Mouse (Mus musculus) lung, adult 18-20 months (tissue): Measurements from ENCODE around the gene Tagln.
A peak's percentile ranks its signal among the peaks of the same experiment; 100 is the strongest.

Experiments used
- DNase-seq, 2 experiments: peaks; one replicate each; pipeline ENCODE4 v3.0.0; 2022; ENCODE audit warnings: mixed read lengths in 2 of 2

Tagln gene

GRCm38 (mm10) chr9:45945721-45946120 is 9.9 kb upstream of the Tagln start:
- DNase-seq: no peak

- DNase-seq: peak in 1 of 2 experiments; percentile 30
Measured at GRCm38 (mm10) chr9:45944506-45945400, 8.9 kb upstream of the Tagln start.

- no peak for DNase-seq
Measured at GRCm38 (mm10) chr9:45943628-45944505, 8.0 kb upstream of the Tagln start.

- DNase-seq: no peak
Measured at GRCm38 (mm10) chr9:45942916-45943315, 7.1 kb upstream of the Tagln start.

GRCm38 (mm10) chr9:45942464-45942863 is 6.6 kb upstream of the Tagln start:
- DNase-seq: no peak

GRCm38 (mm10) chr9:45941329-45941888 is 5.6 kb upstream of the Tagln start:
- peak in 1 of 2 experiments; percentile 29 for DNase-seq

- DNase-seq: no peak
Measured at GRCm38 (mm10) chr9:45939794-45940193, 3.9 kb upstream of the Tagln start.

- DNase-seq: no peak
Measured at GRCm38 (mm10) chr9:45938952-45939637, 3.2 kb upstream of the Tagln start.

GRCm38 (mm10) chr9:45938088-45938487 is 2.2 kb upstream of the Tagln start:
- DNase-seq: no peak

- DNase-seq: peak; percentile 62 to 77
Measured at GRCm38 (mm10) chr9:45936883-45937282, 1.0 kb upstream of the Tagln start.

GRCm38 (mm10) chr9:45932571-45933415 is 3.1 kb downstream of the Tagln start:
- DNase-seq: peak in 1 of 2 experiments; percentile 29

- DNase-seq: no peak
Measured at GRCm38 (mm10) chr9:45931958-45932357, 3.9 kb downstream of the Tagln start.

GRCm38 (mm10) chr9:45929285-45929684 is 6.6 kb downstream of the Tagln start:
- no peak for DNase-seq

GRCm38 (mm10) chr9:45919895-45920294 is 16.0 kb downstream of the Tagln start:
- no peak for DNase-seq

- DNase-seq: peak; percentile 70 to 75
Measured at GRCm38 (mm10) chr9:45917041-45917934, 18.6 kb downstream of the Tagln start.

GRCm38 (mm10) chr9:45915659-45916058 is 20.2 kb downstream of the Tagln start:
- DNase-seq: no peak

- peak in 1 of 2 experiments; percentile 52 for DNase-seq
Measured at GRCm38 (mm10) chr9:45911673-45912072, 24.2 kb downstream of the Tagln start.

- no peak for DNase-seq
Measured at GRCm38 (mm10) chr9:45910995-45911394, 24.9 kb downstream of the Tagln start.

GRCm38 (mm10) chr9:45907078-45907428 is 28.8 kb downstream of the Tagln start:
- no peak for DNase-seq

- peak; percentile 92 to 94 for DNase-seq
Measured at GRCm38 (mm10) chr9:45906355-45907077, 29.3 kb downstream of the Tagln start, which contains the start of the genes Pcsk7 and Rnf214. Gene Pcsk7 (plus strand): TSS chr9:45906497. Gene Rnf214 (minus strand): TSS chr9:45906911.
